Mouse (Mus musculus) megakaryocyte, embryonic 14.5 days (primary cell): ENCODE measurements at regions not wholly inside any gene's neighbourhood (a gene's known extent, or its start where the extent isn't known, plus 50 kb on each side); places are given as distances from the start of the nearest gene placed in this dataset.

Experiments
- FLI1 ChIP-seq: IDR thresholded peaks from 2 replicates; pipeline ENCODE4 v1.6.1; 2012; ENCODE audit warnings: low read length, inconsistent platforms, mixed read lengths
- GATA1 ChIP-seq: IDR thresholded peaks from 3 replicates; pipeline ENCODE4 v1.6.1; 2012; ENCODE audit warnings: mixed read lengths, low read length, inconsistent platforms, borderline replicate concordance

GRCm38 (mm10) chr11:111957721-111958287 is 824.2 kb upstream of the Sox9 start:
- TF ChIP-seq GATA1 (no peak), FLI1 (no peak)
